ENCODE assay signal across 20 mouse cellular contexts in genomic region chr8:45808597-45808996, GRCm38 (mm10).
"Had no signal": no experiment of that assay in that cellular context is flagged by ENCODE, and none has a peak within 500 bp of the region (broad histone marks: within the 10 kb centered on the region; RNA-seq: fewer than 3 reads in every experiment).

No protein-coding gene starts in this region.

- ATAC-seq: forebrain, embryonic 13.5 days; forebrain, embryonic 14.5 days; forebrain, embryonic 15.5 days; forebrain, embryonic 16.5 days; forebrain, postnatal 0 days had no signal

- DNase-seq: cerebellum, adult 8-10 months; cerebellum, adult 9-10 months; cerebellum, adult 9-11 months; cerebellum, postnatal 10 days; cerebellum, postnatal 14 days; cerebellum, postnatal 25 days; cerebellum, postnatal 36 days; embryo, embryonic 11 days; forebrain, postnatal 0 days; gastrocnemius, adult 2 months; gastrocnemius, postnatal 10 days; gastrocnemius, postnatal 14 days; gastrocnemius, postnatal 25 days; gastrocnemius, postnatal 36 days; heart, adult 18-20 months; heart, adult 2 months had no signal
